Mouse (Mus musculus) brain, embryonic 14.5 days (tissue): ENCODE results near the gene Wdr83os.

Experiments
- CTCF ChIP-seq: fragments of 200-500 bp; IDR thresholded peaks from 2 replicates; pipeline ENCODE4 v1.5.1; 2012; ENCODE audit warnings: inconsistent platforms, mild to moderate bottlenecking, moderate library complexity, borderline replicate concordance; ENCODE audit not compliant: insufficient read depth, insufficient read length; ENCODE audit errors: extremely low read depth
- POLR2A ChIP-seq: fragments of 200-500 bp; IDR thresholded peaks from 2 replicates; pipeline ENCODE4 v1.6.1; 2012; ENCODE audit warnings: mild to moderate bottlenecking, inconsistent platforms, borderline replicate concordance; ENCODE audit not compliant: poor library complexity, insufficient read depth, insufficient read length, severe bottlenecking; ENCODE audit errors: extremely low read depth

GRCm38 (mm10) chr8:85062603-85063002, 17.9 kb upstream of the Wdr83os start:
- no peak for TF ChIP-seq CTCF
- TF ChIP-seq POLR2A = no peak
